Mouse (Mus musculus) kidney, adult 11 months (tissue): ENCODE measurements at regions not wholly inside any gene's neighbourhood (a gene's known extent, or its start where the extent isn't known, plus 50 kb on each side); places are given as distances from the start of the nearest gene placed in this dataset.

ENCODE experiments used
- DNase-seq: peaks from one replicate; pipeline ENCODE4 v3.0.0; 2022

DNA sequence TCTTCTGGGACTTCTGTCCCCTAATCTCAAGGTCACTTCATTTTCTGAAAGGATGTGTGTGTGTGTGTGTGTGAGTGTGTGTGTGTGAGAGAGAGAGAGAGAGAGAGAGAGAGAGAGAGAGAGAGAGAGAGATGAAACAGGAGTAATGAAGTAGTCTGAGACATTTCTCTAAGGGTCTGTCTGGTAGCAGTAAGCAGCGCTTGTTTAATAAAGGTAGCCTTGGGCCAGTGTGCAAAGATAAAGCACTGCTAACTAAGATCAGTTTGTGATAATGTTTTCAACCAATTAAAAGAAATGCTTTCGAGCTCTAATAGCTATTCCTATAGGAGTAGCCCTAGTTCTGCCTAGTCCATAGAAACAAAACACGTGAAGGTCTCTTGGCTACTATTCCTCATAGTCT lies 119.7 kb downstream of the Gm9733 start:
- DNase-seq: no peak

GRCm38 (mm10) chr3:15217591-15217990 lies 114.5 kb downstream of the Gm9733 start:
- no peak for DNase-seq

DNA sequence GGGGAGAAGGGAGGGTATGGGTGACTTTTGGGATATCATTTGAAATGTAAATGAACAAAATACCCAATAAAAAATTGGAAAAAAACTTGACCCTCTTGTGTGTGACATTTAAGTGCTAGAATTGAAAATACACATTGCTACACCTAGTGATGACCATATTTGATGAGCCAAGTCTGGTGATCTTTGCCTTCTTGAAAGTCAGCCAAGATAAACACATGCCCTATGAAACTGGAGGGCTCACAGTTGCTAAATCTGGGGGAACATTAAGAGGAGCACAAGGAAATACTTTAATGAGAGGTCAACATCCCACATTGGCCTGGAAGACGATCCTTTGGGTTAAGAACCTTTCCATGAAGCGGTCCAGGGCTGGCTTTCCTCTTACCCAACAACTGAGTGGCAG lies 112.8 kb downstream of the Gm9733 start:
- DNase-seq: peak; percentile 8

- DNase-seq: peak; percentile 7
Observed at GRCm38 (mm10) chr3:15223266-15223665, 108.8 kb downstream of the Gm9733 start.

- no peak for DNase-seq
Observed at GRCm38 (mm10) chr3:15224452-15224851, 107.7 kb downstream of the Gm9733 start.

- DNase-seq: no peak
Observed at GRCm38 (mm10) chr3:15228641-15229040, 103.5 kb downstream of the Gm9733 start.

GRCm38 (mm10) chr3:15230204-15230603 lies 101.9 kb downstream of the Gm9733 start:
- DNase-seq: no peak

DNA sequence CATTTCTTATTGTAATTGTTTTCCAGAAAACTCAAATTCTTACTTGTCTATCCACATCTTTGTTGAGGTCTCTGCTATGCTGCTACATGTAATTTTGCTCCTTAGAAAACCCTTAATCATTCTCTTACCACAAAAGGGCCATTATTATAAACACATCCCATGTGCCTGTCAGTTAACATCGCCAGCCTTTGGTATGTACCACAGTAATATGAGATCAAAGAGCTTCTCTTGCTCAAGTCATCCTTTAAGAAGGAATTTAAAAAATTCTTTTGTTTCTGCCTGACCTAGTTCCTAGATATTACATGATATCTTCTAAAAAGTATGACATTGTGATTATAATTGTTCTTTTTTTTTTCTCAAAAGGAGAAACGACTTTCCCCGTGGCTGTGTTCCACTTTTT lies 100.7 kb downstream of the Gm9733 start:
- no peak for DNase-seq

DNA sequence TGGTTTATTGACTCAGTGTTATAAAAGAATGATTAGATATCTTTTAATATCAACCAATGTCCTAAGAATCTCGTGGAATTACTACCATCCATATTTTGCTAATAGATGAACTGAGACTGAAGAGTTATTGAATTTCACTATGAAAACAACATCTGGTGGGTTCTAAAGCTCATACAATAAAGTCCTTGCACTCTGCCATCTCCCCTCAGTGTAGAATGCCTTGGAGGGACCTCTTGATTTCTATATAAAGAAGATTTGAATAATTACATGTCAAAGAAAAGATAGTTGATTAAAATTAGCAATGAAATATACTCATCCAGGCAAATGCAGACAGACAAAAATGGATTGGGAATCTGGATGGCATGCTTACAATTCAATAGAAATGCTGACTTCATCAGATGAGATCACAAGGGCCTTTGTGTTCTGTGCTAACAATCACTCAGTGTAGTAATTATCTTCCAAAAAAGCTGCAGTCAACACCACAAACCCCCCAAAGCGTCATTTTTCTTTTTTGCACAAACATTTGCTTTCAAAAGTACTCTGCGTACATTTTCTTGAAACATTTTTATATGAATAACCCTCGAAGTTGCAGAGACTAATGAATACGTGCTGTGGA lies 94.2 kb downstream of the Gm9733 start:
- DNase-seq: no peak

GRCm38 (mm10) chr3:15242388-15242787 lies 89.7 kb downstream of the Gm9733 start:
- no peak for DNase-seq

DNA sequence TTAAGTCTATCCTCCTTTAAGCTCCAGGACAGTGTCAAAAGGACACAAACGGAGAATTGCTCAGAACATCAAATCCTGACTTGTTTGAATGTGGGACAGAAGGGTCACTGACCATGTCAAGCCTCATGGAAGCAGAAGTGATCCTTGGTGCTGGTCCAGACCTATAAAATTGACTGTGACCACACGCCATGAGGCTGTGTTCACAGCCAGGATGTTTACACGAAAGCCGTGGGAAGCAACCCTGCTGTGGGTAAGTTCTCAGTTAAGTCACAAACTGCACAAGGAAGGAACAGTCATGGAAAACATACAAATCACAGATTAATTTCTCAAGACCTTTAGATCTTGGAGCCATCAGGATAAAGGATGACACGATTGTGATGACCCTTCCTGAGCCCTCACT lies 88.5 kb downstream of the Gm9733 start:
- DNase-seq: no peak

GRCm38 (mm10) chr3:15244999-15245398 lies 87.1 kb downstream of the Gm9733 start:
- DNase-seq: peak; percentile 8
